Mouse (Mus musculus) embryonic stem cell, embryonic (primary cell): ENCODE results near the gene Shisa9.
"Not testable (repeated sequence)": the region's sequence is repeated elsewhere in the genome, so short reads cannot be mapped to it uniquely, and the experiment has no call there.

ENCODE experiments used
- CTCF ChIA-PET, 4 experiments: fragments of 300-600 bp in 2 of 4; fragments of 350-600 bp in 2 of 4; sonication (Branson Sonifier 250); formaldehyde crosslinking; loops; one replicate each; lab custom pipeline; 2022; ENCODE audit warnings: inconsistent platforms in 2 of 4; lab: Charles Lee
- POLR2A ChIA-PET, 4 experiments: fragments of 300-600 bp in 2 of 4; fragments of 350-600 bp in 2 of 4; sonication (Branson Sonifier 250); formaldehyde crosslinking; loops; one replicate each; lab custom pipeline; 2022; ENCODE audit warnings: antibody characterized with exemption in 4 of 4, inconsistent platforms in 1 of 4; lab: Charles Lee

The Shisa9 gene

GRCm38 (mm10) chr16:11983616-11984270, at the start of gene Shisa9:
Shisa9 (plus strand) TSS chr16:11984113.
- POLR2A ChIA-PET, result interaction anchor here in 1 of 4 experiments (1.3 to 1.4 kb wide), 2 partner anchors 78 to 79 kb away, joined by 3 to 4 read pairs; no protein-coding TSS in a partner anchor

DNA sequence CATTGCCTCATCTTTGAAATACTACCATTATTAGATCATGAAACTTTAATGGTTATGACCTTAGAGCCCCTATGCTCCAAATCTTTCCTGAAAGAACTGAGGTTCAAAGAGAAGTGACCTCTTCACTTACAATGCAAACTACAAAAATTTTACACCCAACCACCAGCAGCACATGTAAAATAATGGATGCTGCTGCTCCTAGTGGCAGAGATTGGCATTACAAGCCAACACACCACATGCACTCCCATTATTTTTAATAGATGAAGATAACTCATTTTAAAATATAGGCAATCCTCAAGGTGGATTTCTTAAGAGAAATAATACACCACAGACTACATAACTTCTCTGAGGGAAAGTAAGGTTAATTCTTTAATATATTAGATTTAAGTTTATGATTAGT, 43.4 kb upstream of the Shisa9 start:
- CTCF ChIA-PET, result no interaction called here
- POLR2A ChIA-PET, result no interaction called here

More at GRCm38 (mm10) chr16:11983616-11984270, at the start of gene Shisa9:
- CTCF ChIA-PET, result interaction anchor here in 1 of 4 experiments (0.6 to 1.1 kb wide), 2 partner anchors 14 to 16 kb away, joined by 3 to 4 read pairs; no protein-coding TSS in a partner anchor

DNA sequence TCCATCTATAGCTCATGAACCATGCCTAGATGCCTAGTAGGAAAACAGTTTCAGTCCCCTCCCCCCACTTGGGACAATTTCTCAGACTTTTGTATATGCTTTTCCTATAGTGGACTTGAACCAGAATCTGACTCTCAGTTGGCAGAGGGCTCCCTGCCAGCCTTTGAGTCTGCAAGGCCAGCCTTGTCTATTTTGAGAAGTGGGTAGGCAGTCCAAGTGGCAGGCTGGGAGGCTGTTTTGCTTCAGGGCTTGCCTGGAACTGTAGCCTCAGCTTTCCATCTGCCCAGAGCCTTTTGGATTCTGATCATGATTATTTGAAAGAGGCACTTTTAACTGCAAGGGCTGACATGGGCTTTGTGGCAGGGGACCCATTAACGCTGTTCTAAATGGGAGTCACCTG, 23.2 kb upstream of the Shisa9 start:
- ChIA-PET POLR2A (interaction anchor here in 1 of 4 experiments (0.5 kb wide), 1 partner anchor 446 kb away, joined by 3 read pairs; no protein-coding TSS in a partner anchor), CTCF (interaction anchor here in 1 of 4 experiments (1.1 kb wide), 1 partner anchor 165 kb away, joined by 6 read pairs; no protein-coding TSS in a partner anchor)

DNA sequence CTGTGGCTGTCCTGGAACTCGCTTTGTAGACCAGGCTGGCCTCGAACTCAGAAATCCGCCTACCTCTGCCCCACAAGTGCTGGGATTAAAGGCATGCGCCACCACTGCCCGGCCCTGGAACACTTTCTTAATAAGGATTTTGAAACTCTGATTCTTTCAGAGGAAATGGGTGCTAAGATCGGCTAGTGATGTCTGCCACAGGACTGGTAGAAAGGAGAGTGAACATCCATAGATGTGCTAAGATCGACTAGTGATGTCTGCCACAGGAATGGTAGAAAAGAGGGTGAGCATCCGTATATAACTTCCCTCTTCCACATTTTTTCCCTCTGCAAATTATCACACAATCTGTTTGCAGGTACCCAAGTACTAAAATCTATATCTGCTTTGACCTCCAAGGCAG, 17.9 kb upstream of the Shisa9 start:
- CTCF ChIA-PET, result no interaction called here

DNA sequence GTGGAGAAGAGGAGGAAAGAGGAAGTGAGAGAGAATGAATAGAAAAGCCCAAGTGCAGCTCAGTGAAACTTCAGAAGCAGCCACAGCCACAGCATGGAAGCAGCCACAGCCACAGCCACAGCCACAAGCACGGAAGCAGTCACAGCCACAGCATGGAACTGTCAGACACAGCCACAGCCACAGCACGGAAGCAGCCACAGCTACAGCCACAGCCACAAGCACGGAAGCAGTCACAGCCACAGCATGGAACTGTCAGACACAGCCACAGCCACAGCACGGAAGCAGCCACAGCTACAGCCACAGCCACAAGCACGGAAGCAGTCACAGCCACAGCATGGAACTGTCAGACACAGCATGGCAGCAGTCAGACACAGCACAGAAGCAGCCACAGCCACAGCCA, 17.1 kb upstream of the Shisa9 start:
- POLR2A ChIA-PET, result not testable (repeated sequence)
- CTCF ChIA-PET, result interaction anchor here in 2 of 4 experiments (0.7 kb wide), 2 partner anchors 28 to 154 kb away, joined by 3 read pairs; no protein-coding TSS in a partner anchor

More for the DNA sequence above, 17.9 kb upstream of the Shisa9 start:
- POLR2A ChIA-PET, result no interaction called here

GRCm38 (mm10) chr16:11967579-11967978, 16.3 kb upstream of the Shisa9 start:
- CTCF ChIA-PET, result interaction anchor here (0.5 to 1.4 kb wide), 8 partner anchors 14 to 621 kb away, joined by 3 to 4 read pairs (median 4); partner anchors contain the start of gene Shisa9 (in 1 of the 4)
- POLR2A ChIA-PET, result interaction anchor here in 1 of 4 experiments (0.6 kb wide), 1 partner anchor 186 kb away, joined by 3 read pairs; no protein-coding TSS in a partner anchor

DNA sequence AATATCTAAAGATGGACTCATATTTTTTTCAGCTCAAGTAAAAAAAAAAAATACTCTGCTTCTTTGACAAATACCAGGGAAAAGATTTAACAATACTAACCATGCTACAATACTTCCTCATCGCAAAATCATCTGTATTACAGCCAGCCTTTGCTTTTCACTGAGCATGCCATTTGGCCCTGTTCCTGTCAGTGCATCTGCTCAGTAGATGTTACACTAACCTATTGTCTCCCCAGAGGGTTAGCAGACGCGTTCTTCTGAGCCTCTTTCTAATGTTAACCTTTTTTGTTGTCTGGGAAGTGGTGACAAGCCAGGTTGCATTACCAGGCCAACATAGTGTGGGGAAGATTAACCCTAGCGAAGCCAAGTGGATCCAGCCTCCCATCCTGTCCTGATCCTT, 10.2 kb upstream of the Shisa9 start:
- CTCF ChIA-PET, result no interaction called here
- POLR2A ChIA-PET, result no interaction called here

- POLR2A ChIA-PET, result no interaction called here
Measured at GRCm38 (mm10) chr16:11976737-11977136, 7.2 kb upstream of the Shisa9 start.

GRCm38 (mm10) chr16:11980764-11981163, 3.1 kb upstream of the Shisa9 start:
- ChIA-PET POLR2A (no interaction called here), CTCF (interaction anchor here in 3 of 4 experiments (0.6 to 0.7 kb wide), 7 partner anchors 22 to 1740 kb away, joined by 3 to 5 read pairs (median 5); no protein-coding TSS in a partner anchor)

More at GRCm38 (mm10) chr16:11976737-11977136, 7.2 kb upstream of the Shisa9 start:
- CTCF ChIA-PET, result no interaction called here

DNA sequence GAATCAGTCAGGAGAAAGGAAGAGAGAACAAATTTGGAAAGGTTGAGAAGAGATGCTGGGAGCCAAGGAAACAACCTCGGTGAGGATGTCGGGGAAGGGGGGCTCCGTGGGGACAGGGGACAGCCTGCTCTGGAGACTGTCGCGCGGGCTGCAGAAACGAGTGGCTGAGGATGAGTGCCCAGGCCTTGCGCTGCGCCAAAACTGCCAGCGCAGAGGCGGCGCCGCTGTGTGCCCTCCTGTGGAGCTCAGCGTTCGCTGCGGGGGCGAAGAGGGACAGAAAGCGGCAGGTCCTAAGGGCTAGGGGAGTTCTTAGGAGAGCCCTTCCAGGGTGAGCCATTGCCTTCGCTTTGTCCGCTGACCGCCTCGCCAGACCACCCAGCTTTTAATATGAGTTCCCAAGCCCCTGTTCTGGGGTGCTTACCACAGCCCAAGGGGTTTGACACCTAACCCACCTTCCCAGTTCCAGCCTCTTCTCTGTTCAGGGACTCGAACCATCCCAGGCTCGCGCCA, 752 bp upstream of the Shisa9 start:
- ChIA-PET CTCF (no interaction called here), POLR2A (interaction anchor here in 2 of 4 experiments (0.7 to 1.4 kb wide), 3 partner anchors 78 to 115 kb away, joined by 3 to 4 read pairs (median 3); no protein-coding TSS in a partner anchor)

- CTCF ChIA-PET, result interaction anchor here in 1 of 4 experiments (0.6 to 1.1 kb wide), 2 partner anchors 15 to 16 kb away, joined by 3 to 4 read pairs; no protein-coding TSS in a partner anchor
- POLR2A ChIA-PET, result interaction anchor here in 1 of 4 experiments (1.4 kb wide), 1 partner anchor 79 kb away, joined by 3 read pairs; no protein-coding TSS in a partner anchor
Measured at GRCm38 (mm10) chr16:11984271-11984791, 418 bp downstream of the Shisa9 start.

DNA sequence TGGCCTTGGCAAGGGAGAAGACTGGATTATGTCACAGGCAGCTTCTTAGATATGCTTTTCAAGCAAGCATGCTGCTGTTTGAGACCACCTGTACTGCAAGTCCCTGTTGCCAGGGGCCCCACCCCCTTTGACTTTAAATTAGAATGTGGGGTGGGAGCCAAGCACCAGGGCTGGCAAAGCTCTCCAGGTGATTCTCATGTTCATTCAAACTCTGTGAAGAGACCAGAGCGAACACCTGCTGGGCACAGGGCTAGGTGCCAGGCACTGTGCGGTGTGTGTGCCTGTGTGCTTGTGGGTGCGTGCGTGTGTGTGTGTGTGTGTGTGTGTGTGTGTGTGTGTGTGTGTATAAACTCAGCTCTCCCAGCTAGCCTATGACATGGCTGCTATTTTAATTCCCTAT, 3.1 kb downstream of the Shisa9 start:
- CTCF ChIA-PET, result no interaction called here
- POLR2A ChIA-PET, result interaction anchor here in 1 of 4 experiments (0.6 kb wide), 1 partner anchor 709 kb away, joined by 3 read pairs; no protein-coding TSS in a partner anchor

- ChIA-PET CTCF (no interaction called here), POLR2A (no interaction called here)
Measured at GRCm38 (mm10) chr16:12005177-12005576, 21.3 kb downstream of the Shisa9 start.

DNA sequence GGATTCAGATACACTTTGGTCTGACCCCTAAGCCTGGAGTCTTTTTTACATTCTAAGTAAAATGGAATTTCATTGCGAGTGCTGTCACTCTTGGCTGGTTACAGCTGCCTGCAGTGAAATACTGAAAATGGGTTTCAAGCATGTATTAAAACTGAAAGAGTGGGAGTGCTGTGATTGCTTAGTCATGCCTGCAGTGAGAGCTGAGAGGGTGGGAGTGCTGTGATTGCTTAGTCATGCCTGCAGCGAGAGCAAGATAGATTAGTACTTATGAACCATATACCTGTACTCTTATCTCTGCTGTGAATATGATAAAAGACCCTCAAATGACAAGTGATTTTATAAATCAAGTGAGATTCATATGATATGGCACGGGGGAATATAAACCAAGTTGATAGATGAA, 26.2 kb downstream of the Shisa9 start:
- POLR2A ChIA-PET, result no interaction called here
- CTCF ChIA-PET, result no interaction called here

DNA sequence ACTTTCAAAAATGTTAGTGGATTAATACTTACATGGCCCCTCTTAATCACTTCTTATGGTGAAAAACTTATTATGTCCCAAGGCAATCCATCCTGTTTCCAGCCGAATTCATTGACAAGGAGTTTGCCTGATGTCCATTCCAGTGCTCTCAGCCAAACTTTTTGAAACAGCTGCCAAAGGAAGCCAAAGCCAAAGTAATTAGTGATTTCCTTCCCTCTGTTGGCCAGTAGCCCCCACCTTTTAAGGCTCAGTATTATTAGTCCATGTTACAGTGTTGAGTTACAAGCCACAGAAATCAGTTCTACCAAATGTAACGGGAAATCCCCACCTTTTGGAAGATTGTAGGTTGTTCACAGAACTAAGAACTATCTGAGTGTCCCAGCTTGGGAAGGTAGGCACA, 28.8 kb downstream of the Shisa9 start:
- ChIA-PET POLR2A (no interaction called here), CTCF (no interaction called here)

DNA sequence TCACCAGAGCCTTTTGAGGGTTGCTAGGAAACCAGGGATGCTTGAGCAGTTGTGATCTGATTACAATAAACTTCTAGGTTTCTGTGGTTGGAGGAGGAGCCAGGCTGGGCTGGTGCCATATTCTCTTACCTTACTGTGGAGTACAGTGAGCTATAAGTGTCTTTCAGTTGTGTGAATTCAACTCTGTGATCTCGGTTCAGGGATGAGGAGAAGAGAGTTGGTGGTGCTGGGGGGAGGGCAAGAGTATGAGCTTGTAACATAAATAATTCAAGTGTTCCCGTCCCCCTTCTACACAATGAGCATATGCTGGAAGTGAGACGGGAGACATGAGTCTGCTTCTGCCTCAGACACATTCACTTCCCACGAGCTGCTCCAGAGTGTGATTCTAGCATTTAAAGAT, 30.6 kb downstream of the Shisa9 start:
- ChIA-PET POLR2A (no interaction called here), CTCF (interaction anchor here in 2 of 4 experiments (0.6 kb wide), 2 partner anchors 553 to 739 kb away, joined by 3 read pairs; no protein-coding TSS in a partner anchor)

DNA sequence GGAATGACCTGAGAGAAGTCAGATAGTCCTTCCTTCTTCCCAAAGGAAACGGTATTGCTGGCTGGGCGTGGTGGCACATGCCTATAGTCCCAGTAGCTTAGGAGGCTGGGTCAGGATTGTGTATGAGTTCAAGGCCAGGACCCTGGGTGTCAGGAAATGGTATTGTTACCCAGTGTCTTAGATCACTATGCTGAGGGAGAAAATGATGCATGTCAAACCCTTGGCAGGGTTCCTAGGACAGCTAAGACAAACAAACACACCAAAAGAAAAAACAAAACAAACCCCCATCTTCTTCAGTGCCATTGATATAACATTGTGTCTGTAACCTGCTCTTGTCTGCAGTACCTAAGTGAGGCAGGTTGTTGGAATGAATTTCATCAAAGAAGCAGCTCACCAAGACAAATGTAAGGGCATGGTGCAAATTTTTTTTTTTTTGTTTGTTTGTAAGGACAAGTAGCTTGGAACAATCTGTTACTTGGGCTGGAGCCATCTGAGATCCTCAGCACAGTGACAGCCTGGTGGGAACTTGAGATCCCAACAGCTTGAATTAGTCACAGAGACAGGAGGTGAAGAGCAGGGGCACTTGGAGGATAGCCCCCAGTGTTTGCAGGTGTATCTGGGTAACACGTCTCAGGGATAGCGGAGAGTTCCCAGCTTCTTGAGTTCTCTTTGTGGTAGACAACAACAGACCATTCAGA, 34.2 kb downstream of the Shisa9 start:
- ChIA-PET POLR2A (interaction anchor here in 1 of 4 experiments (0.9 kb wide), 1 partner anchor 12 kb away, joined by 4 read pairs; no protein-coding TSS in a partner anchor), CTCF (no interaction called here)

DNA sequence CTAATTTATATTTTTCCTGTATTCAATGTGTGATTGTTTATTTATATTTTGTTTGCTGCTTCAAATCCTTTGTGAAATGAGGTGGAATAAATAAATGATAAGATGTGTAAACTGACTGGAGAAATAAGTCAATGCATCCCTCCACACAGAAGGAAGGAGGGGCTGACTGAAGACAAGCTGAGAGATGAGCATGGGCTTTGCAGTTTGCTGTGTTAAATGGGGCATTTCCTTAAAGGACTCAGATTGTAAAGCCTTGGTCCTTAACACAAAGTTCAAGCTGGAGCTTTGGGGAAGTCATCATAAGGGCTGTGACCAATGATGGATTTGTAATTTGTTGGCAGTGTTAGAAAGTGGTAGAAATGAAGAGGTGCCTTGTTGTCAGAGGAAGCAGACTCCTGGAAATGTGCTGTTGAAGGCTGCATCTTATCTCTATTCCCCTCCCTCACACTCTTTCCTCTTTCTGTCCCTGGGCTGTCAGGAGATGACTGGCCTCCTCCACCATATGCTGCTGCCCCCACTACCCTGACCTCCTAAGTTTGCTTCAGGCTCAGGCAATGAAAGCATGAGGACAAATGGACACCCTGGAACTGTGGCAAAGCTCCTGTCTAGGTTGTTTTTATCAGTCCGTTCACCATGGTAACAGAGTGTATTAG, 36.3 kb downstream of the Shisa9 start:
- POLR2A ChIA-PET, result no interaction called here
- CTCF ChIA-PET, result no interaction called here
